Mouse (Mus musculus) ES-E14 (cell line): ENCODE results near the gene Arnt2. TPM values are rescaled to one million over a fixed set of nuclear protein-coding genes. Genes with fewer than 3 reads are reported as not detected.

Experiments used
- DNase-seq: peaks from one replicate; pipeline ENCODE4 v3.0.0-alpha.2; 2013; ENCODE audit warnings: low read depth, low spot score
- H3K27ac ChIP-seq: 2 replicates; pipeline ENCODE4 v1.5.1; 2012; ENCODE audit warnings: low read depth, mild to moderate bottlenecking, low read length, moderate library complexity, mixed read lengths; ENCODE audit not compliant: poor library complexity, insufficient read depth, severe bottlenecking
- H3K36me3 ChIP-seq: 2 replicates; pipeline ENCODE4 v1.6.1; 2012; ENCODE audit warnings: mild to moderate bottlenecking, low read length, moderate library complexity, mixed read lengths; ENCODE audit not compliant: control insufficient read depth, poor library complexity, insufficient read depth, severe bottlenecking
- H3K4me1 ChIP-seq, 2 experiments: fragments of 150-350 bp in 1 of 2; sonication (generic) in 1 of 2; 2 replicates each; pipeline ENCODE4 v1.6.1; 2012; ENCODE audit warnings: low read length in 2 of 2, mild to moderate bottlenecking in 1 of 2, mixed read lengths in 1 of 2; ENCODE audit not compliant: control insufficient read depth in 2 of 2, insufficient read depth in 2 of 2, poor library complexity in 1 of 2
- H3K4me3 ChIP-seq, 2 experiments: fragments of 150-350 bp in 1 of 2; sonication (generic) in 1 of 2; 2 replicates each; pipeline ENCODE4 v1.5.1; 2012; ENCODE audit warnings: low read length in 2 of 2, low read depth in 1 of 2, mild to moderate bottlenecking in 1 of 2, mixed read lengths in 1 of 2; ENCODE audit not compliant: insufficient read depth in 1 of 2, poor library complexity in 1 of 2, severe bottlenecking in 1 of 2
- H3K9ac ChIP-seq: 2 replicates; pipeline ENCODE4 v1.6.1; 2012; ENCODE audit warnings: low read depth, mild to moderate bottlenecking, low read length, mixed read lengths; ENCODE audit not compliant: poor library complexity, insufficient read depth, severe bottlenecking
- H3K9me3 ChIP-seq: fragments of 150-350 bp; sonication (generic); 2 replicates; pipeline ENCODE4 v1.6.1; 2012; ENCODE audit warnings: low read depth, mild to moderate bottlenecking, low read length; ENCODE audit not compliant: control insufficient read depth, insufficient read depth
- CHD2 ChIP-seq: IDR thresholded peaks from 2 replicates; pipeline ENCODE4 v1.6.1; 2014; ENCODE audit warnings: mild to moderate bottlenecking, low read depth, low read length, inconsistent platforms
- HCFC1 ChIP-seq: IDR thresholded peaks from 2 replicates; pipeline ENCODE4 v1.6.1; 2012; ENCODE audit warnings: low read length, inconsistent platforms, borderline replicate concordance; ENCODE audit not compliant: insufficient read depth
- MAFK ChIP-seq: IDR thresholded peaks from 2 replicates; pipeline ENCODE4 v1.6.1; 2014; ENCODE audit warnings: mild to moderate bottlenecking, low read depth, low read length, inconsistent platforms; ENCODE audit not compliant: insufficient read depth
- ZC3H11A ChIP-seq: IDR thresholded peaks from 2 replicates; pipeline ENCODE4 v1.6.1; 2012; ENCODE audit warnings: low read depth, mild to moderate bottlenecking, inconsistent platforms, low read length, borderline replicate concordance
- ZNF384 ChIP-seq: IDR thresholded peaks from 2 replicates; pipeline ENCODE4 v1.6.1; 2012; ENCODE audit warnings: low read depth, low read length, inconsistent platforms
- in situ Hi-C, 2 experiments: fragments of 600-800 bp; cut with MboI; formaldehyde crosslinking; loops; one replicate each; pipeline ENCODE4 v1.15.1; 2025; ENCODE audit warnings: low sequenced_read_pairs in 2 of 2, inconsistent platforms in 1 of 2; ENCODE audit not compliant: unreplicated experiment in 2 of 2
- total RNA-seq: library from RNA; depleted of rRNA; stranded (reverse); fragments of 300-350 nt; gene quantifications from 2 replicates; pipeline ENCODE4 v1.2.3, GENCODE M21; 2012

Gene Arnt2
- total RNA-seq, 1 experiment = 2.8 TPM

GRCm38 (mm10) chr7:84299601-84300000 is 110.4 kb downstream of the Arnt2 start:
- in situ Hi-C loops = loop anchor here in 1 of 2 experiments (25.0 kb wide), 1 partner anchor 387 kb away; no protein-coding TSS in a partner anchor
- H3K4me1 ChIP-seq = no peaks in the 10 kb centered on the region
- no peak overlapping the region for H3K9ac ChIP-seq
- TF ChIP-seq ZNF384 = no peak
- TF ChIP-seq ZC3H11A = no peak
- no peak for TF ChIP-seq HCFC1
- no peak for DNase-seq
- H3K27ac ChIP-seq = no peak overlapping the region
- H3K9me3 ChIP-seq = no peaks in the 10 kb centered on the region
- H3K4me3 ChIP-seq = no peak overlapping the region
- no peaks in the 10 kb centered on the region for H3K36me3 ChIP-seq

- H3K4me1 ChIP-seq = no peaks in the 10 kb centered on the region
- H3K27ac ChIP-seq = no peak overlapping the region
- in situ Hi-C loops = loop anchor here in 1 of 2 experiments (25.0 kb wide), 1 partner anchor 381 kb away; no protein-coding TSS in a partner anchor
- no peak for DNase-seq
- no peak overlapping the region for H3K4me3 ChIP-seq
- TF ChIP-seq CHD2 (no peak), MAFK (no peak), ZC3H11A (no peak), HCFC1 (no peak), ZNF384 (no peak)
- H3K9me3 ChIP-seq = no peaks in the 10 kb centered on the region
- H3K9ac ChIP-seq = no peak overlapping the region
- no peaks in the 10 kb centered on the region for H3K36me3 ChIP-seq
These were observed 116.9 kb downstream of the Arnt2 start for GRCm38 (mm10) chr7:84293054-84293453.

- H3K4me3 ChIP-seq = no peak overlapping the region
- no peaks in the 10 kb centered on the region for H3K9me3 ChIP-seq
- no peak for TF ChIP-seq HCFC1
- TF ChIP-seq CHD2 = no peak
- no peak for TF ChIP-seq ZC3H11A
- no peak for TF ChIP-seq ZNF384
- TF ChIP-seq MAFK = no peak
- no peak overlapping the region for H3K9ac ChIP-seq
- no peaks in the 10 kb centered on the region for H3K4me1 ChIP-seq
- in situ Hi-C loops = loop anchor here in 1 of 2 experiments (25.0 kb wide), 1 partner anchor 375 kb away; no protein-coding TSS in a partner anchor
- H3K27ac ChIP-seq = no peak overlapping the region
- no peak for DNase-seq
- no peaks in the 10 kb centered on the region for H3K36me3 ChIP-seq
These were observed 122.8 kb downstream of the Arnt2 start for GRCm38 (mm10) chr7:84287226-84287587.

GRCm38 (mm10) chr7:84286526-84287225 is 123.3 kb downstream of the Arnt2 start:
- DNase-seq = no peak
- no peak overlapping the region for H3K27ac ChIP-seq
- H3K9me3 ChIP-seq = no peaks in the 10 kb centered on the region
- no peak for TF ChIP-seq CHD2
- TF ChIP-seq ZNF384 = no peak
- TF ChIP-seq HCFC1 = no peak
- no peak for TF ChIP-seq ZC3H11A
- TF ChIP-seq MAFK = no peak
- in situ Hi-C loops = loop anchor here in 1 of 2 experiments (25.0 kb wide), 1 partner anchor 374 kb away; no protein-coding TSS in a partner anchor
- H3K4me3 ChIP-seq = no peak overlapping the region
- H3K36me3 ChIP-seq = no peaks in the 10 kb centered on the region
- no peak overlapping the region for H3K9ac ChIP-seq
- H3K4me1 ChIP-seq = no peaks in the 10 kb centered on the region
